Mouse (Mus musculus) left cerebral cortex, postnatal 4 days (tissue): ENCODE results near the gene Hdlbp. TPM values are rescaled to one million over a fixed set of nuclear protein-coding genes. Genes with fewer than 3 reads are reported as not detected.
"Not testable (repeated sequence)": the region's sequence is repeated elsewhere in the genome, so short reads cannot be mapped to it uniquely, and the experiment has no call there.

Experiments used
- DNase-seq: peaks from one replicate; pipeline ENCODE4 v3.0.0-alpha.2; 2022
- intact Hi-C: fragments of 180-260 bp; cut with DNase I; formaldehyde crosslinking; loops from one replicate; pipeline ENCODE4 v1.15.1; 2025
- total RNA-seq, 2 experiments: library from RNA; stranded (reverse); gene quantifications; 2 replicates each; pipeline ENCODE4 v1.2.3; 2021

The Hdlbp gene
- 100 to 1,000 TPM; 123 to 124 TPM for total RNA-seq

DNA sequence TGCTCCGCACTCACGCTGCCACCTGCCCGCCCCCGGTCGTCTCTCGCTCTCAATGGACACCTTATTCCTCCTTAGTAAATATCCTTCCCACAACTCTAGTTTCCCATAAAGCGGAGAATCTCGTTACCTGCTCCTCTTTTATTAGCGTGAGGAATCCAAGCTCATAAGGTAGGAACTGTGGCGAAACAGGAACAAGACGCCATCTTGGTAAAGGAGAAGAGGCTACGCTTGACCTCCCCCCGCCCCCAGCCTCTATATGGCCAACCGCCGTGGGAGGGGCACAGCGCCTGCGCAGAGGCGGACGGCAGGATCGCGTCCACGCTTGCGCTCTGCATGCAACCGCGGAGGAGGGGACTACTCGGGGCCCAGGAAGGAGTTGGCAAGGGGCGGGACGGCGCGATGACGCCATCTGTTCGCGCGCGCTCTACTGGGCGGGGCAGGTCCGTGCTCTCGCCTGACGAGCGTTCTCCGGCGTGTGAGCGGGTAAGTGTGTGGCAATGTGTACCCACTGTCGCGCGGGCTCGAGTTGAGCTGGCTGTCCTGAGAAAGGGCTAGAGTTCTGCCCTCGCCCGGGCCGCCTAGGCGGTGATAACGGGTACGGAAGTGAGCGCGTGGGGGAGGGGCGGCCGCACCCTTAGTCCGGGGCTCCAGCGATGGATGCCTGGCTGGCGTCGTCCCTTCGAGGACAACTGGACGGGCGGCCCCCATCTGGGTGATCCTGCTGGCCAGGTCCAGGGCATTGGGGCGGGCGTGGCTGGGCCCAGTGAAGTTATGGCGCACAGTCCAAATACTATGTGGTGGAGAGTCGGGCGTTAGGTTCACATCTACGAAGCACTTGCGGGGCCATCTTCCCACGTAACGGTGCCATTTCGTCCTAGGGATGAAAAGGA lies at the start of gene Hdlbp:
TSS of gene Hdlbp (minus strand) at position 230 of the 890 bp plus-strand sequence.
- peak; percentile 100 for DNase-seq
- intact Hi-C loops, result no loop called here

DNA sequence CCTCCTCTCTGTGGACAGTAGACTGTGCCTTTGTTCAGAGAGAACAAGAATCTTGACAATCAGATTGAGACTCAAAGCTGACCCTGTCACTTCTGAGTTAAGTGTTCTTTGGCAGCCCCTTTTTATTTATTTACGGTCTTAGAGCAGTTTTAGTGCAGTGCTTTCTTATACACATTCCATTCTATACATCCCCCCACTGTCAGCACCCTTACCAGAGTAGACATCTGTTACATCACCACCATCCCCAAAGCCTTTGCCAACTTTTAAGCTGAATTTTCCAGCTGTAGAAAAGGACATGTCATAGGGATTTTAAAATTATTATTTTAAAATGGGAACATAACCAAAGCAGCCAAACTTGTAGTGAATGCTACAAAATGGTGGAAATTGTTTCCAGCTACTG lies 43.7 kb upstream of the Hdlbp start:
- DNase-seq, result no peak
- intact Hi-C loops, result no loop called here

GRCm38 (mm10) chr1:93521491-93521890 lies 42.9 kb upstream of the Hdlbp start:
- intact Hi-C loops, result no loop called here
- DNase-seq, result no peak

- no peak for DNase-seq
Observed at GRCm38 (mm10) chr1:93513221-93513620, 34.6 kb upstream of the Hdlbp start.

DNA sequence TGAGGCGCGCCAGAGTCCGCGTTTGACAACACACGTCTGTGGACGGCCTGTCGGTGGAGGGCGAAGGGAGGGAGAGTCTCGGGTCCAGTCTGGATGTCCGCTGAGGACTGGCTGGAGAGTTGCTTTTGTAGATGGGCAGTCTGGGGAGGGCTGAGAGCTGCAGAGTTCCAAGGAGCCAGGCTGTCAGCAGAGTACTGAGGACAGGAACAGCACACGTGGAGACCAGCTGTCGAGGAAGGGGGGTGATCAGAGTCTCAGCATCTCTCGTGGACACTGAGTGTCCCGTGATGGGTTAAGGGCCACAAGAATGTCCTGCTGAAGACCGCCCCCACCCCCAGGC lies 33.7 kb upstream of the Hdlbp start:
- intact Hi-C loops, result no loop called here
- DNase-seq, result no peak

More at GRCm38 (mm10) chr1:93513221-93513620, 34.6 kb upstream of the Hdlbp start:
- intact Hi-C loops, result no loop called here

GRCm38 (mm10) chr1:93511585-93512350 lies 33.2 kb upstream of the Hdlbp start, which contains the start of gene Farp2:
Gene Farp2, plus strand, starts transcription at chr1:93512079.
- peak; percentile 94 for DNase-seq
- intact Hi-C loops, result no loop called here

GRCm38 (mm10) chr1:93508576-93508975 lies 30.0 kb upstream of the Hdlbp start:
- DNase-seq, result not testable (repeated sequence)
- intact Hi-C loops, result loop anchor here (10.0 kb wide), 2 partner anchors 154 to 266 kb away; no protein-coding TSS in a partner anchor

DNA sequence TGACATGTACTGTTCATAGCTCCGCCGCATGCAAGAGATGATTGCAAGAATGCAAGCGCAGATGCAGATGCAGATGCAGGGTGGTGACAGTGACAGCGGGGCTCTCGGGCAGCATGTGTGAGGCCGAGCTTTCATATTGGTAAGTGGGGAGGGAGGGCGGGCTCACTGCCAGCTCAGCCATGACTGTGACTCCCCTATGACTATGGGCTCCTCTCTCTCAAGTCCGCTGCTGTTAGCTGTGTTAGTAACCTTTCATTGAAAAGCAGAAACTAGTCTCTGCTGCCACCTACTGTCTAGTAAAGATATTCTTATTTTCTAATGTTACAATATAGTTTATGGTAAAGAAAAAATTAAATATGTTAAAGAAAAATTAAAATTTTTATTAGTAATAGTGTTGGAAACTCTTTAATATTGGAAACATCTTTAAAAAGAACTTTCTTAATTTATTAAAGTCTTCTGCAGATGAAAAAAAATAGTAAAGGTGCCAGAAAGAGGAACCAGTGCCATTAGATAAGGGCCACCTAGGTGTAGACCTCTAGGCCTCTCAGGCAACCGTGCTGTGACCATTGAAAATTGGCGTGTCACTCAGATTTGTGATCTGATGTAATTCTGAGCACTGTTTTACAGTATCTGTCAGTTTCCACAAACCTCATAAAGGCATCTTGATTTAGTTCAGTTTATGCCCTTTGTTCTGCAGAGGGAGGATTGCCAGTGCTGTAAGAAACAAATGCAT lies 28.5 kb upstream of the Hdlbp start:
- intact Hi-C loops, result loop anchor here (10.0 kb wide), 2 partner anchors 152 to 268 kb away; no protein-coding TSS in a partner anchor

DNA sequence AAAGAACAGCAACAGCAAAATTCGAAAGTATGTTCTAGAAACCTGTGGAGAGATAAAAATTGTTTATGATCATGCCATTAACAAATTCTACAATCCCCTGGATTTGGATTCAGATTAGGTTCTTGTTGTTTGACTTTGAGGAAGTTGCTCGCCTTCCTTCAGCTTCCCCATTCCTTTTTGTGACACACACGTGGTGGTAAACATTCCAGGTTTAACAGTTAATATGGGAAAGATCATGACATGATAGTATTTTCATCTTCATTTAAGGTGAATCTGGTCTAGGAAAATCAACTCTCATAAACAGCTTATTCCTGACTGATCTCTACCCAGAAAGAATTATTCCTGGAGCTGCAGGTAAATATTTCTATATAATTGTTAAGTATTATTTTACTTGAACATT lies 16.7 kb upstream of the Hdlbp start:
- intact Hi-C loops, result no loop called here
- no peak for DNase-seq

More for the DNA sequence above, 28.5 kb upstream of the Hdlbp start:
- DNase-seq, result peak; percentile 13

DNA sequence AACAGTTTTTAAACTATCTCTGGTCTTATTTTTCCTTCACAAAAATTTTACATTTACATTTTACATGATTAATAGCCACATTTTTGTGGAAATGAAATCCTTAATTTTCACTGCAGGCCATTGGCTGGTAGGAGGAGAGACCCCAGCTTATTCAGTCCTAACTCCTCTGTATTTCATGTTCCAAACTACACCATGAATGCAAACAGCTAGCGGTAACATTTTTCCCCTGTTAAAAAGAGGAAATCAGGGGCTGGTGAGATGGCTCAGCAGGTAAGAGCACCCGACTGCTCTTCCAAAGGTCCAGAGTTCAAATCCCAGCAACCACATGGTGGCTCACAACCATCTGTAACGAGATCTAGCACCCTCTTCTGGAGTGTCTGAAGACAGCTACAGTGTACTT lies 7.7 kb upstream of the Hdlbp start:
- DNase-seq, intact Hi-C loops: not testable (repeated sequence)

DNA sequence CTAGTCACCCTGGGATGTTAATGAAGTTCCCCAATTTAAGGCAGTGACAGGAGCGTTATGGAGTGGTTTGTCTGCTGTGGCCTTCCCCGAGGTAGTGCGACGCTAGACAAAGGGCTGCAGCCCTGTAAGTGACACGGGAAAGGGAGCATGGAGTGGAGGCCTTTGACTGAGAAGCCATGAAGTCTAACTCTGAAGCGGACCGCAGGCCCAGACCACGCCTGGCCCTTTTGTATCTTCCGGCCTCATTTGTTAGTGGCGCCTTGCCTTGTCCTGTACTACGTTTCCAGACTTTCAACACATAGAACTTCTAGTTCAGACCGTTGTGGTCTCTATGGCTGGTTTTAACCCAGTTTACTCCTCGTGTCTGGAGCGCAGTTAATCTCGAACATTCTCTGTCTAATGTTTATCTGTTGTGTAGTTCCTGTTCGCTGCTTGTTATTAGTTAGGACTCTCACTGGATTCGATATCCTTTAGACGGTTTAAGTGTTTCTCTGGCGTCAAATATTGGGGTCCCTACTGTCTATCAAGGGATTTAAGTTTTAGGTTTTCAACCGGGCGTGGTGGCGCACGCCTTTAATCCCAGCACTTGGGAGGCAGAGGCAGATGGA lies 965 bp upstream of the Hdlbp start:
- DNase-seq, result no peak
- intact Hi-C loops, result no loop called here

GRCm38 (mm10) chr1:93477758-93478585 lies 643 bp downstream of the Hdlbp start:
- intact Hi-C loops, result no loop called here
- DNase-seq, result peak; percentile 99

DNA sequence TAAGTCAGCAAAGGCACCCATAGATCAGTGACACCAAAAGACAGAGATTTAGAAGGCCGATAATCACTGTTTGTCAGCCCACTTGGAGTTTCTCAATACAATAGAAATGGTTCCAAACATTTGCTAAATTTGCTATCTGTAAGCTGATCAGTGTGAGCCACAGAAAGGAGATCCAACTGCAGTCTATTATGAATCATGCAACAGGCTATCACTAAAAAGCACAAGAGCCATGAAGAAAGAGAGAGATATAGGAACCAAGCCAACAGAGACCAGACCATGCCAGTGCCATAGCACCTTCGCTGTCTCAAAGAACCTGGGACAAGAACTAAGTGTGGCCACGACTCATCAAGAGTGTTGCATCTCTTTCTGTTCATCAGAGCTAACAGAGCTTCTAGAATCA lies 2.9 kb downstream of the Hdlbp start:
- no peak for DNase-seq
- intact Hi-C loops, result no loop called here

DNA sequence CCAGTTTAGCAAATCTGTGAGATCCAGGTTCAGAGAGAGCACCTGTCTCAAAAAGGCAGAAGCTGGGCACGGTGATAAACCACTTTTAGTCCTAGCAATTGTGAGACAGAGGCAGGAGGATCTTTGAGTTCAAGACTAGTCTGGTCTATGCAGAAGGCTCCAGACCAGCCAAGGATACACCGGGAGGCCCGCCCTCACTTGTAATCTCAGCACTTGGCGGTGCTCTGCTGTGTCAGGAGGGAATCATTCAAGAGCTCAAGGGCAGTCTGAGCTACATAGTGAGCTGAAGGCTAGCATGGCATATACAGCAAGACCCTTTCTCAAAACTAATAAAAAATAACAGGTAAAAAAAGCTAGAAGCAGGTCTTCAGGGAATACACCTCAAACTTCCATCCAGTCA lies 10.0 kb downstream of the Hdlbp start:
- DNase-seq, result no peak
- intact Hi-C loops, result no loop called here

- DNase-seq, result no peak
- intact Hi-C loops, result no loop called here
Observed at GRCm38 (mm10) chr1:93465746-93466145, 12.9 kb downstream of the Hdlbp start.

DNA sequence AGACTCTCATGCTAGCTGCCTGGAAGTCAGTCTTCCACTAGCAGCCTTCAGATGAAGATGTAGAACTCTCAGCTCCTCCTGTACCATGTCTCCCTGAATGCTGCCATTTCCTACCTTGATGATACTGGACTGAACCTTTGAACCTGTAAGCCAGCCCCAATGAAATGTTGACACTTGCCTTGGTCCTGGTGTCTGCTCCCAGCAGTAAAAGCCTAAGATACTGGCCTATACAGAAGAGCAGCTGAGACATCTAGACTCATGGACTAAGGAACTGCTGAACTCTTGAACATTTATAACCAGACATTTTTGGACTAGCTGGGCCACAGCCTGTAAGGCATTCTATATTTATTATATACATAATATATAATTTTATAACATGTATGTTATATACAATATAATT lies 13.5 kb downstream of the Hdlbp start:
- intact Hi-C loops, result no loop called here
- no peak for DNase-seq

- DNase-seq, result no peak
- intact Hi-C loops, result no loop called here
Observed at GRCm38 (mm10) chr1:93459101-93459500, 19.5 kb downstream of the Hdlbp start.

GRCm38 (mm10) chr1:93458357-93458756 lies 20.3 kb downstream of the Hdlbp start:
- intact Hi-C loops, result no loop called here
- DNase-seq, result no peak

DNA sequence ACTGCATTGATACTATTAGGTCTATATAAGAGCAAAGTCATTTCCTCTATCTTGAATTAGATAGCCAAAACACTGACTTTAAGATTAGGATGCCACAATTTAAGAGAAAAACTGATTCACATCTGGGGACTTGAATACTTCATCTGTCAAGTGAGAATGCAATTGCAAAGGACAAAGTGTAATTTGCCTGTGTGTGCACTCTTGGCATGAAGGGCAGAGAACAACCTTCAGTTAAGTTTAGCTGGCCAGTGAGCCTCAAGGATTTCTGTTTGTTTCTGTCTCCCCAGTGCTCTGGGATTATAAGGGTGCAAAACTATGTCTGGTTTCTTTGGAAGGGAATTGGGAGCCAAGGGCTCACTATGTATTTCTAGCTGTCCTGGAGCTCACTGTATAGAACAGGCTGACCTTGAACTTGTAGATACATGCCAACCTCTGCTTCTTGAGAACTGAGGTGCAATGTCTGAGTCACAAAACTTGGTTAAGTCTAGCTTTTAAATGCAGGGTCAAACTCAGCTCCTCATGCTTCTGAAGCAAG lies 24.8 kb downstream of the Hdlbp start:
- DNase-seq, result no peak
- intact Hi-C loops, result no loop called here
